9 mouse cellular contexts compared by ENCODE assay signal in genomic region chr4:137660364-137661077, GRCm38 (mm10). TPM values are rescaled to one million over a fixed set of nuclear protein-coding genes. Genes with fewer than 3 reads are reported as not detected.
DNase-seq lines count a peak whose midpoint lies in the region; ATAC-seq lines count a peak whose summit lies in the region.
"Had no signal": no experiment of that assay in that cellular context is flagged by ENCODE, and none has a peak within 500 bp of the region (broad histone marks: within the 10 kb centered on the region; RNA-seq: fewer than 3 reads in every experiment).

No protein-coding gene starts in this region.

- no peak for DNase-seq in heart, adult 8-10 months (ENCODE audit: low spot score)
- DNase-seq in 3134 (ENCODE audit: extremely low read depth, insufficient read length, low spot score): peak; percentile 78
- DNase-seq in R1 (ENCODE audit: low read depth, low spot score): peak; percentile 35
- peak; percentile 86 to 91 for DNase-seq in lung, adult 18-20 months
- DNase-seq in frontal cortex, postnatal 10 days (ENCODE audit: low spot score in 2 of 2): no peak
- DNase-seq in left cerebral cortex, postnatal 25 days (ENCODE audit: low spot score in 2 of 2): no peak
- no peak for DNase-seq in layer of hippocampus, postnatal 14 days (ENCODE audit: low spot score in 2 of 2)

- peaks cover 26% of the 10 kb centered on the region for H3K36me3 ChIP-seq in heart, embryonic 12.5 days

- no peak overlapping the region for H3K9ac ChIP-seq in heart, embryonic 12.5 days

- WGBS in heart, embryonic 12.5 days: 62% methylated on average over 10 of the region's 10 CpGs

- ATAC-seq in heart, embryonic 12.5 days (ENCODE audit: insufficient number of reproducible peaks, low FRiP score): peak; percentile 60; the same call in 1 of the 2 replicates

- no peak overlapping the region for H3K4me3 ChIP-seq in heart, embryonic 12.5 days
- H3K4me3 ChIP-seq: myocyte had no signal

- H3K9me3 ChIP-seq in heart, embryonic 12.5 days (replicated peaks): no peaks in the 10 kb centered on the region

- peaks cover 21% of the 10 kb centered on the region for H3K4me1 ChIP-seq in heart, embryonic 12.5 days (replicated peaks)

- no peak overlapping the region for H3K27ac ChIP-seq in heart, embryonic 12.5 days (ENCODE audit: poor library complexity, severe bottlenecking)

- no peak overlapping the region for H3K4me2 ChIP-seq in heart, embryonic 12.5 days

- peaks cover 23% of the 10 kb centered on the region for H3K27me3 ChIP-seq in heart, embryonic 12.5 days (replicated peaks)

- intact Hi-C loops in left cerebral cortex, postnatal 25 days (cut with DNase I): no loop called here

RNA-seq across cellular contexts. Expression of gene Rap1gap, which starts 4.0 kb away (rescaled TPM):
- polyA plus RNA-seq in heart, embryonic 12.5 days (2016; fragmentation: Nextera tagmentation; extraction: Ambion mirVana): 4.3 and 4.9 TPM in 2 replicates
- total RNA-seq in heart, adult 8-10 months (2022): 10 to 100 TPM; 12.1 to 16.5 (median 14.5) TPM
- total RNA-seq in left cerebral cortex, postnatal 25 days (2021): 100 to 1,000 TPM; 263 to 318 TPM
- 100 to 1,000 TPM; 242 to 257 TPM for total RNA-seq in layer of hippocampus, postnatal 14 days (2021)

Comparison
In these comparisons a context has a peak if more than half of its experiments do, and no peak if none do; other contexts are left out.
1. DNase-seq: peak in 3134 (single experiment), R1 (single experiment) and lung, adult 18-20 months (2 of 2); none in heart, adult 8-10 months (single experiment), frontal cortex, postnatal 10 days (0 of 2), left cerebral cortex, postnatal 25 days (0 of 2) and layer of hippocampus, postnatal 14 days (0 of 2).
2. RNA of gene Rap1gap, which starts 4.0 kb away (total RNA-seq): 263 to 318 TPM in left cerebral cortex, postnatal 25 days and 242 to 257 TPM in layer of hippocampus, postnatal 14 days; 12.1 to 16.5 TPM in heart, adult 8-10 months; every median in the first group is over 10 times any median in the second.